Mouse (Mus musculus): ENCODE results near the gene Cnpy4. TPM values are rescaled to one million over a fixed set of nuclear protein-coding genes. Genes with fewer than 3 reads are reported as not detected.

Cnpy4 gene
- 39.8 and 40.8 TPM in 2 replicates for polyA plus RNA-seq (2015; fragmentation: Nextera tagmentation; extraction: Ambion mirVana)

- Histone ChIP-seq H3K4me3 (replicated peaks; ENCODE audit: low read length) (peak within 1 kb of the TSS; percentile 68), H3K27me3 (replicated peaks; ENCODE audit: control insufficient read depth, insufficient read depth, low read length) (no peaks in the 10 kb centered on the region), H3K4me1 (replicated peaks; ENCODE audit: control insufficient read depth, insufficient read depth, low read length) (peaks cover 14% of the 10 kb centered on the region), H3K36me3 (ENCODE audit: control insufficient read depth, insufficient read depth) (peaks cover 9% of the 10 kb centered on the region), H3K9me3 (ENCODE audit: control insufficient read depth, low read length) (no peaks in the 10 kb centered on the region), H3K4me2 (ENCODE audit: low read length) (peak within 1 kb of the TSS; percentile 90), H3K27ac (ENCODE audit: low read length) (peak within 1 kb of the TSS; percentile 78), H3K9ac (replicated peaks; ENCODE audit: low read depth, low read length) (peak within 1 kb of the TSS; percentile 84)
- WGBS: under 1% methylated on average over 31 of the region's 31 CpGs
- ATAC-seq: peak; percentile 87
Observed at GRCm38 (mm10) chr5:138186950-138187638, at the start of gene Cnpy4, which contains the start of gene Taf6. Cnpy4 (plus strand) TSS chr5:138187485. Taf6 (minus strand) TSS chr5:138187451.

- Histone ChIP-seq H3K27ac (ENCODE audit: low read length) (no peak overlapping the region), H3K4me2 (ENCODE audit: low read length) (no peak overlapping the region), H3K9ac (replicated peaks; ENCODE audit: low read depth, low read length) (no peak overlapping the region), H3K27me3 (replicated peaks; ENCODE audit: control insufficient read depth, insufficient read depth, low read length) (no peaks in the 10 kb centered on the region), H3K4me1 (replicated peaks; ENCODE audit: control insufficient read depth, insufficient read depth, low read length) (no peaks in the 10 kb centered on the region), H3K9me3 (ENCODE audit: control insufficient read depth, low read length) (no peaks in the 10 kb centered on the region), H3K4me3 (replicated peaks; ENCODE audit: low read length) (no peak overlapping the region), H3K36me3 (ENCODE audit: control insufficient read depth, insufficient read depth) (peaks cover 26% of the 10 kb centered on the region)
- WGBS: 64% methylated on average over 8 of the region's 8 CpGs
- ATAC-seq: peak; percentile 59; the same call in 1 of the 2 replicates
Observed at GRCm38 (mm10) chr5:138137935-138138549, 49.2 kb upstream of the Cnpy4 start.

- H3K4me3 ChIP-seq (replicated peaks; ENCODE audit: low read length): no peak overlapping the region
- no peaks in the 10 kb centered on the region for H3K9me3 ChIP-seq (ENCODE audit: control insufficient read depth, low read length)
- WGBS: 60% methylated on average over 4 of the region's 4 CpGs
- H3K27ac ChIP-seq (ENCODE audit: low read length): no peak overlapping the region
- no peaks in the 10 kb centered on the region for H3K27me3 ChIP-seq (replicated peaks; ENCODE audit: control insufficient read depth, insufficient read depth, low read length)
- no peak overlapping the region for H3K4me2 ChIP-seq (ENCODE audit: low read length)
- H3K36me3 ChIP-seq (ENCODE audit: control insufficient read depth, insufficient read depth): peaks cover 26% of the 10 kb centered on the region
- H3K9ac ChIP-seq (replicated peaks; ENCODE audit: low read depth, low read length): no peak overlapping the region
- ATAC-seq: no peak
- H3K4me1 ChIP-seq (replicated peaks; ENCODE audit: control insufficient read depth, insufficient read depth, low read length): no peaks in the 10 kb centered on the region
Observed at GRCm38 (mm10) chr5:138138585-138138984, 48.7 kb upstream of the Cnpy4 start.

- peak overlapping the region; percentile 81 for H3K4me2 ChIP-seq (ENCODE audit: low read length)
- peaks cover 7% of the 10 kb centered on the region; the same call in 1 of the 2 replicates for H3K4me1 ChIP-seq (replicated peaks; ENCODE audit: control insufficient read depth, insufficient read depth, low read length)
- no peaks in the 10 kb centered on the region for H3K27me3 ChIP-seq (replicated peaks; ENCODE audit: control insufficient read depth, insufficient read depth, low read length)
- H3K4me3 ChIP-seq (replicated peaks; ENCODE audit: low read length): peak overlapping the region; percentile 85
- 80% methylated on average over 3 of the region's 3 CpGs for WGBS
- no peak for ATAC-seq
- H3K27ac ChIP-seq (ENCODE audit: low read length): no peak overlapping the region
- H3K36me3 ChIP-seq (ENCODE audit: control insufficient read depth, insufficient read depth): peaks cover 15% of the 10 kb centered on the region
- no peaks in the 10 kb centered on the region for H3K9me3 ChIP-seq (ENCODE audit: control insufficient read depth, low read length)
- H3K9ac ChIP-seq (replicated peaks; ENCODE audit: low read depth, low read length): peak overlapping the region; percentile 97; the same call in 1 of the 2 replicates
Observed at GRCm38 (mm10) chr5:138154390-138154789, 32.9 kb upstream of the Cnpy4 start.

- Histone ChIP-seq H3K27ac (ENCODE audit: low read length) (peak within 1 kb of the TSS; percentile 97), H3K4me1 (replicated peaks; ENCODE audit: control insufficient read depth, insufficient read depth, low read length) (peaks cover 11% of the 10 kb centered on the region), H3K9ac (replicated peaks; ENCODE audit: low read depth, low read length) (peak within 1 kb of the TSS; percentile 97), H3K4me3 (replicated peaks; ENCODE audit: low read length) (peak within 1 kb of the TSS; percentile 85), H3K36me3 (ENCODE audit: control insufficient read depth, insufficient read depth) (peaks cover 12% of the 10 kb centered on the region), H3K9me3 (ENCODE audit: control insufficient read depth, low read length) (no peaks in the 10 kb centered on the region), H3K27me3 (replicated peaks; ENCODE audit: control insufficient read depth, insufficient read depth, low read length) (no peaks in the 10 kb centered on the region), H3K4me2 (ENCODE audit: low read length) (peak within 1 kb of the TSS; percentile 81)
- peak; percentile 99 for ATAC-seq
- WGBS: under 1% methylated on average over 31 of the region's 31 CpGs
Observed at GRCm38 (mm10) chr5:138155443-138155976, 31.8 kb upstream of the Cnpy4 start, which contains the start of gene Zfp113. Zfp113 (minus strand) TSS chr5:138155744.

GRCm38 (mm10) chr5:138160224-138160762 lies 27.0 kb upstream of the Cnpy4 start:
- Histone ChIP-seq H3K4me1 (replicated peaks; ENCODE audit: control insufficient read depth, insufficient read depth, low read length) (peaks cover 18% of the 10 kb centered on the region), H3K27ac (ENCODE audit: low read length) (peak overlapping the region; percentile 75), H3K9ac (replicated peaks; ENCODE audit: low read depth, low read length) (peak overlapping the region; percentile 70), H3K4me2 (ENCODE audit: low read length) (peak overlapping the region; percentile 56), H3K9me3 (ENCODE audit: control insufficient read depth, low read length) (no peaks in the 10 kb centered on the region), H3K27me3 (replicated peaks; ENCODE audit: control insufficient read depth, insufficient read depth, low read length) (no peaks in the 10 kb centered on the region), H3K4me3 (replicated peaks; ENCODE audit: low read length) (peak overlapping the region; percentile 77), H3K36me3 (ENCODE audit: control insufficient read depth, insufficient read depth) (peaks cover 23% of the 10 kb centered on the region)
- ATAC-seq: no peak
- 70% methylated on average over 7 of the region's 7 CpGs for WGBS

GRCm38 (mm10) chr5:138160842-138161665 lies 26.2 kb upstream of the Cnpy4 start, which contains the start of gene Cops6:
Cops6 (plus strand) TSS chr5:138161071.
- Histone ChIP-seq H3K9me3 (ENCODE audit: control insufficient read depth, low read length) (no peaks in the 10 kb centered on the region), H3K4me3 (replicated peaks; ENCODE audit: low read length) (peak within 1 kb of the TSS; percentile 77), H3K4me2 (ENCODE audit: low read length) (peak within 1 kb of the TSS; percentile 83), H3K27ac (ENCODE audit: low read length) (peak within 1 kb of the TSS; percentile 75), H3K9ac (replicated peaks; ENCODE audit: low read depth, low read length) (peak within 1 kb of the TSS; percentile 70), H3K27me3 (replicated peaks; ENCODE audit: control insufficient read depth, insufficient read depth, low read length) (no peaks in the 10 kb centered on the region), H3K36me3 (ENCODE audit: control insufficient read depth, insufficient read depth) (peaks cover 29% of the 10 kb centered on the region), H3K4me1 (replicated peaks; ENCODE audit: control insufficient read depth, insufficient read depth, low read length) (peaks cover 21% of the 10 kb centered on the region)
- under 1% methylated on average over 42 of the region's 42 CpGs for WGBS
- peak; percentile 98 for ATAC-seq

GRCm38 (mm10) chr5:138163046-138163445 lies 24.2 kb upstream of the Cnpy4 start:
- no peak overlapping the region for H3K27ac ChIP-seq (ENCODE audit: low read length)
- WGBS: 71% methylated on average over 6 of the region's 6 CpGs
- H3K9ac ChIP-seq (replicated peaks; ENCODE audit: low read depth, low read length): no peak overlapping the region
- H3K4me2 ChIP-seq (ENCODE audit: low read length): no peak overlapping the region
- no peaks in the 10 kb centered on the region for H3K9me3 ChIP-seq (ENCODE audit: control insufficient read depth, low read length)
- peaks cover 21% of the 10 kb centered on the region for H3K4me1 ChIP-seq (replicated peaks; ENCODE audit: control insufficient read depth, insufficient read depth, low read length)
- no peak overlapping the region for H3K4me3 ChIP-seq (replicated peaks; ENCODE audit: low read length)
- ATAC-seq: no peak
- peaks cover 45% of the 10 kb centered on the region for H3K36me3 ChIP-seq (ENCODE audit: control insufficient read depth, insufficient read depth)
- no peaks in the 10 kb centered on the region for H3K27me3 ChIP-seq (replicated peaks; ENCODE audit: control insufficient read depth, insufficient read depth, low read length)

Data from forebrain, embryonic 16.5 days (tissue).